Mouse (Mus musculus) urinary bladder, adult 18-20 months (tissue): ENCODE results near the gene Ttc13.

Source experiments
- DNase-seq, 2 experiments: peaks; one replicate each; pipeline ENCODE4 v3.0.0; 2022; ENCODE audit warnings: low spot score in 2 of 2, mixed read lengths in 2 of 2

The Ttc13 gene

DNA sequence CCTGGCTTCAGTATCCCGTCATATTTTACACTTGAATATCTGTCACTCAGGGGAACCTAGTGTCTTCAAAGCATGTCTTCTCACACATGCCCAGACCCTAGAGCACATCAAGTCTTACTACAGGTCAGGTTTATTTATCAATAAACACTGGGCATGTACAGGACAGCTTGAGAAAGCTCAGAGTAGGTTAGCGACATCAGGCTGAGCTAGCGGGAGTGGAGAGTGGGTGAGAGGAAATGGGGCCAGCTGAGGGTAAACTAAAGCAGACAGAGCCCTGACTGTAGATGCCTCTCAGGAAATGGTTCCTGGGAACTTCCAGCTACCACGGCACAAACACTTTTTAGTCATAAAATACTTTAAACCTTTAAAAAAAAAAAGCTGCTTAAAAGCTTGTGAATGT lies 18.3 kb downstream of the Ttc13 start:
- DNase-seq, result no peak

DNA sequence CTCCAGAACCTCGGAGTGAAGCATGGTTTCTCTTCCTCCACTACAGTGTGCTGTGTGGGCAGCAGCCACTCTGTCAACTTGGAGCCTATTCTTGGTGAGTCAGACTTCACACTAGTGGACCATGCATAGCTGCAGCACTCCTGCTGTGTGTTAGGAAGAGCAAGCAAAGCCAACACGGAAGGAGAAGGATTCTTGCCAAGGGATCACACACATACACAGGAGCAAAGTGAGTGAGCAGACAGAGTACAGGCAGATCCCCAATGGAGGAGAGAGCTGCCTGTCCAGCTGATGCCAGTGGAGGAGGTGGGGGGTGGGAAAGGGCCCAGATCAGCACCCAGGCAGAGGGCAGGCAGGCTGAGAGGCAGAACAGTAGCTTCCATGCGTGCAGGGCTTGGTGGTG lies 19.6 kb downstream of the Ttc13 start:
- no peak for DNase-seq

DNA sequence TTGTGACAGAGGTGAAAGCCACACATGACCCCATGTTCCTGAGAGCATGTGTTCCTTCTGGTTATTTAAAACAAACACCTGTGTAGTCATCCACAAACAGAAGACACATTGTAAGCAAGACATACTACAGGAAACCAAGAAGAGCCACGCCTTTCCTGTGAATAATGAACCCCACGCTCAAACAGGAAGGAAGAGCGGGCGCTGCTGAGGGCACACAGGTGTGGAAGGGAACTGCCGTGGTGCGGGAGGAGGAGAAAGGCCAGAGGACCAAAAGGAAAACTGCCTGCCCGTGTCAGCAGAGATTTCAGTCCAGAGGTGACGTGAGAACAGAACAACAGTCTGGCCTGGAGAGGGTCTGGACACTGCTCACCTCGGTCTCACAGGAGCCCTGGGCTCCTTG lies 20.8 kb downstream of the Ttc13 start:
- no peak for DNase-seq

DNA sequence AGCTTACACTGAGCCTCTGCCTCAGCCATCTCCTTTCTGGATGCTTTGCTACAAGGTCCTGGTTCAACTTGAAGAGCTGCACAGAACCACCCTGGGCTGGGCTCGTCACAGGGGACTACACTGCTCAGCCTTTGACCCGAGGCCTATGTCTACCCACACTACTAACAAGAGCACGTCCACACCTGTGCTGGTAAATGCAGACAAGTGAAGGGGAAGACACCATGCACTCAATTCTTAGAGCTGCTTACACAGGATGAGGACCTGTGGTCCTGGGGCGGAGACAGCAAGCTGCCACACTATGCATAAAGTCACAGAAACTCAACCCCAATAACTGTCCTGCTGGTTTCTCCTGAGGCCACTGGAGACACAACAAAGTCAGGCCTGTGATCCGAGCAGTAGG lies 21.5 kb downstream of the Ttc13 start:
- DNase-seq, result no peak

DNA sequence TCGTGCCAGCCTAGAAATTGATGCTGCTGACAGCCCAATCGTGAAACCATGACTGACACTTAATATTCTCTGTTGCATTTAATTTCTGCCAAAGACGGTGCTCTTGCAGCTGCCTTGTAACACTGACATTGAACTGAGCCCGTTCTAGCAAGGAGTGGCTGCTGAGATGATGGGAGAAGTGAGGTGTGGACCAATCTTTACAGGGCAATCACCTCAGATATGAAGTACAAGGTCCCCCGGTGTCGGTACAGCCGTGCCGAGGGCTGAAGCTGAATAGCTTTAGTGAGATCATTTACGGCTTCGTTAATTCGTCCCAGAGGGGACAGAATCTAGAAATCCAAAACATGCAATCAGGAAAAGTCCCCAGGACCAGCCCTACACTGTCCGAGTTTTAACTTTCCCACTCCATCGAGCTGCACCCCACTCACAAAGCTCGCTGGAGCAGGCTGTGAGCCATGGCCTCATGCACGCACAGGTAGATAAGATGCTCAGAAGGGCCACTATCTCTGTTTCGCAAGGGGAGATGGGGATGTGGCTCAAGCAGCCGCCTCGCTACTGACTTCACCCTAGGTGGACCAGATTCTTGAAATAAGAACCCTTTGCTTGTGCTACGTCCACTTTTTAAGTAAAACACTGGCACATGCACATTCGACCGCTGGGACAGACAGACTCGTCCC lies 26.2 kb downstream of the Ttc13 start:
- DNase-seq, result no peak

DNA sequence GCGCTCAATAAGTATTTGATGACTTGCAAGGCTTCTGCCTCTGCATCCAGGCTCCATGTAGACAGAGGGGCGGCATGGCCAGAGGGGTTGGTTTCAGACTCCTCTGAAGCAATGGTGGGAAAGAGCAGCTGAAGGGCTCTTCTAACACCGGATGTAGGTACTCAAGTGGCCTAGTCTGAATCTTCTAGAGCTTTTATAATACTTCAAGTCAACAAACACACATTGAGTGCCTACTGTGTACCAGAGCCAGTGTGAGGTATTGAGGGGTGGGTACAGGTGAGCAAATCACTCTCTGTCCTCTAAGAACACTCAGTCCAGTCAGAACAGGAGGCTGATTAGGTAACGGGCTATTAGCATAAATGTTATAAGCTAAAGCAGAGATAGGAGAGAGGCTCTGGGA lies 30.1 kb downstream of the Ttc13 start:
- no peak for DNase-seq

DNA sequence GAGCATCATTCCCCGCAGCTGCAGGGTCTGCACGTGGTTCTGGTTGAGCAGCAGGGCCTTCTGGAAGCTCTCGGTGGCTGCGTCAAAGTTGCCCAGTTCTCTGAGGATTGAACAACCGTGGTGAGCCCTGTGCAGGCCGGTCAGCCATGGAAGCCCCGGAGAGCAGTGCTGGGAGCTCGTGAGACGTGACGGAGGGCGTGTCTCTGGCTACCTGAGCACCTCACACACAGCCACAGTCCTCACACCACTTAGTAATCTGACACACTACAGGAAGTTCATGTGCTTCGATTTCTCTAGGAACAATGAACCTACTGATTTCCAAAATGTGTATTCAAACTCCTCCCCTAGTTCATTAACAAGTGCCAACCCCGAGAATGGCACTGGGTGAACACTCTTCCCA lies 32.9 kb downstream of the Ttc13 start:
- no peak for DNase-seq

DNA sequence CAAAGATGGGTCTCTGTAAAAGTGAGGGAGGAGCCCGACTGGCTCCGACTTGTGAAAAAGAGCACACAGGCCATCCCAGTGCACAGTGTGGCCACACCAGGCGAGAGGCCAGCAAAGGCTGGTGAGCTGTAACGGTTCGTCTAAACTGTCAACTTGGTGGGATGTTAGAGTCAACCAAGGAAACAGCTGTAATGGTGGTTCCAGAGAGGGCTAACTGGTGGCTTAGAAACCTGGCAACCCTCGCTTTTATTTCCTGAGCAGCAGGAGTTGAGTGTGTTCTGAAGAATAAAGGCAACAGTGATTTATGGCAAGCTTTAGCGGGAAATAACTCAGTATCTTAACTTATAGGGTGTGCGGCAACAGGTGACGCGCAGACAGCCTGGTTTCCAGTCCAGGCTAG lies 39.6 kb downstream of the Ttc13 start:
- DNase-seq, result no peak

DNA sequence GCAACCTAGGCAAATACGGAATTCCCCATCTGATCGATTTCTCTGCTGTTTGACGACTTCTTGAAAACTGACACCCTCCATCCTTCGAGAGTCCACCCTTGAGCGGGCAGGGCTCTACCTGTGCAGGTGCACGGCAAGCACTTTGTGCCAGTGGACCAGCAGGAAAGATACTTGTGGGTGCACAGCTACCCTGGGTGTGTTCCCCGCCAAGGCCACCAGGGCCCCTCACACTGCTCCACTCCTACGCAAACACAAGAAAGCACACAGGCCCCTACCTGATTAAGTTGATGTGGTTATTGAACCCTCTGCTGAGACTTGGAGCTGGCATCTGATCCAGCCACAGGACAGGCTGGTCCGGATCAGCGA lies 40.0 kb downstream of the Ttc13 start:
- no peak for DNase-seq

DNA sequence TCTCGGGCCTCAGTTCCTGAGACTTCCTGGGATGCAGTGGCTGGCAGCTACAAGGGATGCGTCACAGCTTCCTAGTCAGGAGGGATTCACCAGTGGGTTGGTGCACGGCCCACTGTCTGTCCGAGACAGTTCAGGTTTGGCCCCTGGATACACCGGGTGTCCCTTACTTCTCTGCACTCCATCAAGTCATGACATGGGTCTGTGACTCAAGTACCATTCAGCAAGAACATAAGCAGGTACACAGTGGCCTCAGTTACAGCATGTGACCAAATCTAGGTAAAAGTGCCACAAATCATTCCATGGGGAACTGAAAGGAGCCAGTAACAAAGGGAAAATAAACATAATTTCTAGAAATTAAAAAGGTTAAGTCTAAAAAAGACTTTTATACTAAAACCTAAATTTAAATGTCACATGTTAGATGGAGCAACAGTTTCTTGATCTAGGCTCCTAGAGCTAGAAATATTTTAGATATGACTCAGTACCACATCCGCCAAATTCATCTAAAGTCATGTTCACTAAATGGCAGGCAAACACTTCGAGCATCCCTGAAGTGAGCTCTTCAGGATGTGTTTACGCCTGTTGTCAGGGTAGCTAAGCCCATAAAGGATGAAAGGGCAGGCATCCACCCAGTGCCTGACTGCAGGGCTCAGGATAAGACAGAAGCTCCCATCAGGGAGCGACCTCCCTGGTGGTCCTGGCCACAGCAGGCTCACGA lies 40.5 kb downstream of the Ttc13 start:
- DNase-seq, result no peak

DNA sequence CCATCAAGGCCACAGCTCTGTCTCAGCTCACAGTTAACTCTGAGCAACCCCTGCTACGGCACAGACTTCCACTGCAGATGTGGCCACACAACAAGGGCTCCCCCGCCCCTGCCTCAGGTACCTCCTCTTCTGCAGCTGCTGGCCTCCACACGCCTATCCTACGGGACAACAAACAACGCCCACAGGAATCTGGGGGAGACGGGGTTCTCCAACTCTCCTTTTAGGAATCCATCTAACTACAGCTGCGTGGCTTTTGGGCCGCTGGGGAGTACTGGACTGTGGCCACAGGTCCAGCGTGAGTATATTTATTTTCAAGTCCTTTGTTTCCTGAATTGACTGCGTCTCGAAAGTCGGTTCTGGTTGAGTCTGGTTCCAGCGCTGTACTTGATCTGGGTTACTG lies 43.5 kb downstream of the Ttc13 start:
- DNase-seq, result no peak

DNA sequence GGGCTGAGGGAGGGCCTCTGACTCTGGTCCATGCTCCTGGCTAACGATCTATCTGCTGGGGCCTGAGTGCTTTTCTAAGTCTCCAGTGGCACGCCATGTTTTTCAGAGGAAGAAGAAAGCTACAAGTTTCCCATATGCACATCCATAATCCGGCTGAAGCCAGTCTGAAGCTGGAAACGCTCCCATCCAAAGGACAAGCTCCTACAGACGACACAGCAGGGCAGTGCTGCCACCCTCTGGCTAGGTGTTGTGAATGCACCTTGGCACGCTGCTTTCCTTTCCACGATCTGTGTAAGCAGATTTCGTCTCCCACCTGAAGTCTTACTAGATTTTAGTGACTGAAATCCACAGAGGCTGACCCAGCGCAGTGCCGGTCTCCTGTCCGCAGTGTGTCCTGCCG lies 44.3 kb downstream of the Ttc13 start:
- peak; percentile 61 to 62 for DNase-seq

DNA sequence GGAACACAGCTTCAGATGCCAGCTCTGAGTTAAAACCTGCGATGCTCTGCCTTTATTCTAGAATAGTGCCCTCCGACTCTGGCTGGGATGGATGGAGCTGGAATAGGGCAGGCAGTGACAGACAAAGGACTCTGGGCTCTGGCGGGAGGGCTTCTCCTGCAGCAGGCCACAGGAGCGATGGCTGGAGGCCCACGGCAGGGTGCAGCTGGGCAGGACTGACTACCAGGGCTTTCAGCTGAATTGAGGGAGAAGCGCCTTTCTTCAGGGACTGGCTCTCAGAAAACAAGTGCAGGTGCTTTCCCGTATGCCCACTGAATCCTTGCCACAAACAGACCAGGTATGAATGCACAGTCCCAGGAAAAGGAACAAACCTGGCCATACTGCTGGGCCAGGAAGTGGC lies 44.7 kb downstream of the Ttc13 start:
- DNase-seq, result no peak

DNA sequence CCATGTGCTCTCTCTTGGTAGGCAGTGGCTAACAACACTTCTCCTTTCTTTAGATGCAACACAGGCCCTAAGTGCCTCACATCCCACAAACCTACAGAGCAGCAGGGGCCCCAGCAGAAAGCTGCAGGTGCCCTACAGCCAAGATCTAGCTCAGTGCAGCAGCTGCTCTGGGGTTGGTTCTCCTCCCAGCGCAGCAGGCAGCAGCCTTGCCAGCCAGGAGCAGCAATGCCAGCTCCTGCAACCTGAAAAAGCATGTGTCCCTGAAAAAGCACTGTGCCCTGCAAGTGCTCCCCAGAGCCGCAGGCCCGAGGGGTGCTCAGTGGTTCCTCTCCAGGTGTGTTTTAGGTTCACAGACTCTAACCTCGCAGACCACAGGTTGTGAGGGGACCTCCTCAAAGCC lies 45.1 kb downstream of the Ttc13 start:
- DNase-seq, result no peak

DNA sequence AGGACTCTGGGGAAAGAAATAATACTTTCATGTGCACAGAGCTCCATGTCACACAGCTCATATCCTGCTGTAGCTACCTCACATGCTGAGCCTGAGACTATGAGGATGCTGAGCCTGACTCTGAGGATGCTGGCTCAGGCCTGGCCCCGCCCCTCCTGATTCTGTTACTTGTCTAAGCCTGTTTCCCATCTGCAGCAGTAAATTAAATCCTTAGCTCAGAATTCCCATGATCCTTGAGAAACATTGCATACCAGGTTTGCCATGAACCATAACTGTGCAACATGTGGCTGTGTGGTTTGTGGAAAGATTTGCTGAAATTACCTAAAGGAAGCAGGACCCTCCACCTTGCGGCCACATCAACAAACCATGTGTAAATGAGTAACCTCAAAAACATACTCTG lies 49.4 kb downstream of the Ttc13 start:
- no peak for DNase-seq

DNA sequence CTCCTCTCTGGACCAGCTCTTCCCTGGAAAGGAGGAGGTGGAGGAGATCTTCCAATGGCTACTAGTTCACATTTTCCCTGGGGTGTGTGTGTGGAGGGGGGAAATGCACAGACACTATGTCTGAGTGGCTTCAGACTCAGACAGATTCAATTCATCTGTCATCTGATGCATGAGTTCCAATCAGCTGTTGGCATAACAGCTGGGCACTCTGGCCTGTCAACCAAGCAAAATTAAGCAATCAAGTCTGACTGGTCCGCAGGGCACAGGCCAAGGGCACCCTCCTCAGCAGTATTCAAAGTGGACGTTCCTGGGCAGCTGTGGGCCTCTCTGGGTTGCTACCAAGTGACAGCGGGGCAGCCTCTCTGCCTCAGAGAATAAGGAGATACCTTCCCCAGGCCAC lies 53.0 kb downstream of the Ttc13 start:
- no peak for DNase-seq

DNA sequence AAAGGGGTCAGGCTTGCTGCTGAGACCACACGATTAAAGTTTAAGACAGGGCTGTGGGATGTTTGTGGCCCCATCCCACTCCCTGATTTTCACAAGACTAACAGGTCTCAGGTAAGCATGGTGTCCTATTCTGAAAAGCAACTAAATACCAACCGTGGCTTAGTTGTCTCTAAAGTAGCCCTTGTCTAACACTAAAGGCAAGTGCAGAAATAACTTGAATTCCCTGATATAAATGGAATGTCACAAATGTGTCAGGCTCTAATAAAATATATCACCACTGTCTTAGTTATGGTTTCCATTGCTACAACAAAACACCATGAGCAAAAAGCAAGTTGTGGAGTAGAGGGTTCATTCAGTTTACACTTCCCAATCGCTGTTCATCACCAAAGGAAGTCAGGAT lies 57.4 kb downstream of the Ttc13 start:
- DNase-seq, result no peak

DNA sequence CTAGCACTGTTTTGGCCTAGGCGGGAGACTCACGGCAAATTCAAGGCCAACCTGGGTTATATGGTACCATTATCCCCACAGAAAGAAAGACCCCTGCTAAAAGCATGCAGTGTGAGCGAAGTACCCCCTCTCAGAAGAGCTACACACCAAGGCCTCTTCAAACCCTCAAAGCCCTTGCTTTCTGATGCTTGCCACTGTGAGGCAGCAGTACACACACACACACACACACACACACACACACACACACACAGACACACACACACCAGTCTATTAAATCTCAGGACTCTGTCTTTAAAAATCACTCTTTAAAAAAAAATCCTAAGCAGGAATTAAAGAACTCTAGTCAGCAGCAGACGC lies 57.9 kb downstream of the Ttc13 start:
- DNase-seq, result no peak

DNA sequence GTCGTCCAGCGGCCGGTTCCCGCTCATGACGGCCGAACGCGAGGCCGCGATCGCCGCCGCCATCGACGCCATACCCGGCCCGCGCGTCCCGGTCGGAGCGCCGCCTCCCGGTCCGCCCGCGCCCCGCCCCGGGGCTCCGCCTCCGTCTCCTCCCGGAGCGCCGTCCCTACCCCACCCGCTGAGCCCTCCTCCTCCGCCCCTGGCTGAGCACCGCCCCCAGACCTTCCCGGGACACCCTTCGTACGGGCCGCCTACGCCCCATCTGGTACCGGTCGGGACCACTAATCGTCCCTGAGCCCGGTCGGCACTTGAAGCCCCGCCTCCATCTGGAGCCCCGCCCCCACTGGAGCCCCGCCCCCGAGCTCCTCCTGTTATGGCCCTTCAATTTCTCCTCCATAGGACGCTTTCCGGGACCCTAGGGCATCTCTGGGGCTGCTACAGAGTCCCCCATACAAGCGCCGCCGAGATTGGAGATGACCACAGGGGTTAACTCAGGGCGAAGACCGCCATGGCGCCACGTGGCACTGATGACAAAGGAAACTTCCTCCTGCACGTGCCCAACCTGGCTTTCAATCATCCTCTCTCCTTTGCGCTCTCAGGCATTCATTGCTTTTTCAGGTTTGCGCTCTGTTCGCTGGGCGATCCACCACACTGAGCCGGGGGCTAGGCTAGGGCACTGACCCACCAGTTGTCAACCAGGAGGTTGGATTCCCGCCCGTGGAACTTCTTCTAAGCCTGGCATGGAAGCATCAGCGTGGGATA lies 58.5 kb downstream of the Ttc13 start, which contains the start of gene 2310022B05Rik:
Gene 2310022B05Rik (minus strand): TSS at position 258 of the 762 bp plus-strand sequence.
- peak; percentile 85 to 86 for DNase-seq

DNA sequence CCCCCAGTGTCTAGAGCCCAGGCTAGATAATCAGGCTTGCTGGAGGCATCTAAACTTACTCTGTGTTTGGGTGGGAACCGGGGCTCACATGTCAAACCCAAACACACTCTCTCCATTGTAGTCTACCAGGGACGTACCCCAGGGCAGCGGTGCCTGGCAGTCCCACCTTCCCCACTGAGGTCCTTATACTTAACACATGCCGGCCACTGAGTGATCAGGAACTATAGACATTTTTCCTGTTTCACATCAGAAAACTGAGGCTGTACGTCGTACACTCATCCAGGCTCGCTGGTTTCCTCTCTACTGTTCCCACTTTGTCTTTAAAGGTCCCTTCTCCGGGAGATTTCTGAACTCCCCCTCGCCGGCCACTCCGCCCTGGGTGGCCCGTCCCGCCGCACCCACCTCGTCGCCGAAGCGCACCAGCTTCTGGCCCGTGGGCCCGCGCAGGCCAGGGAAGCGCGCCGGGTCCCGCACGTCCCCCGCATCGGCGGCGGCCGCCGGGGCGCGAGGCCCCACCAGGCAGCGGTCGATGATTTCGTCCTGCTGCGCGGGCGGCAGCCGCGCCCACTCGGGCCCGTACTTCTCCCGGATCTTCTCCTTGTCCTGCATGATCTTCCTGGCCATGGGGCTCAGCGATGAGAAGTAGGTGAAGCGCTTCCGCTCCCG lies 59.2 kb downstream of the Ttc13 start:
- DNase-seq, result peak in 1 of 2 experiments; percentile 36

DNA sequence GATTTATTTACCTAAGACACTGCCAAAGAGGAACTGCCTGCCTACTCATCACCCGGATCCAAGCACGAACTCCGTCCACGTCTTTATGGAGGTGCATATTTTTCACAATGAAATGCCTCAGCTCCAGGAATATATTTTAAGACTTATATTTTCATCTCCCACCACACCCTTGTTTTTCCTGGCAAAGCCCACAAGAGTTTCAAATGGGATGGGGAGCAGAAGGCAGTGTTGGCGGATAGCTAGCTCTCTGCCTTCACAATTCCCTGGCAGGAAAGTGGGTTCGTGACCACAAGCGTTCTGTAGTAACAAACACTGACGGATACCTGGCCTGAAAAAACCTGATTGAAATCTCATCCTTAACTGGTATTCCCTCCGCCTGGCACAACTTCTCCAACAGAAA lies 60.0 kb downstream of the Ttc13 start:
- peak in 1 of 2 experiments; percentile 13 for DNase-seq

DNA sequence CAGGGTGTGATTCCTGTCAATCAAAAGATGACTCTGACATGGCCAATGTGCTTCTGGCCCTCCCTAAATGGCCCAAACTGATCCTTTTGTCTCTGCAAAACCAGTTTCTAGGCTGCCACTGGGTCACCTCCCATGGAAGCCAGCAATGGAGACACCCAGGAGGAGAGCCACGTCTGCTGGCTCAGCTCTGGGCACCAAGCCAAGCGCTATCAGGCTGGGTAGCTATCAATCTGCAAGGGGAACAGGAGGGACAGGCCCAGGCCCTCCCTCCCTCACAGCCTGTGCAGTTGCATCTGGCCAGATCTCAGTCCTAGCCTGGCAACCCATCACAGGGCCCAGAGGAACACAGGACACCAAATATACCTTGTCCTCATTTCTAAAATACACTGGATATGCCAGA lies 63.4 kb downstream of the Ttc13 start:
- DNase-seq, result peak; percentile 60 to 70
